Mouse (Mus musculus) left cerebral cortex, postnatal 25 days (tissue): ENCODE measurements at regions not wholly inside any gene's neighbourhood (a gene's known extent, or its start where the extent isn't known, plus 50 kb on each side); places are given as distances from the start of the nearest gene placed in this dataset.
"Not testable (repeated sequence)": the region's sequence is repeated elsewhere in the genome, so short reads cannot be mapped to it uniquely, and the experiment has no call there.

Source experiments
- DNase-seq, 2 experiments: peaks; one replicate each; pipeline ENCODE4 v3.0.0; 2022; ENCODE audit warnings: low spot score in 2 of 2, mixed read lengths in 1 of 2
- intact Hi-C: fragments of 180-260 bp; cut with DNase I; formaldehyde crosslinking; loops from one replicate; pipeline ENCODE4 v1.15.1; 2025

DNA sequence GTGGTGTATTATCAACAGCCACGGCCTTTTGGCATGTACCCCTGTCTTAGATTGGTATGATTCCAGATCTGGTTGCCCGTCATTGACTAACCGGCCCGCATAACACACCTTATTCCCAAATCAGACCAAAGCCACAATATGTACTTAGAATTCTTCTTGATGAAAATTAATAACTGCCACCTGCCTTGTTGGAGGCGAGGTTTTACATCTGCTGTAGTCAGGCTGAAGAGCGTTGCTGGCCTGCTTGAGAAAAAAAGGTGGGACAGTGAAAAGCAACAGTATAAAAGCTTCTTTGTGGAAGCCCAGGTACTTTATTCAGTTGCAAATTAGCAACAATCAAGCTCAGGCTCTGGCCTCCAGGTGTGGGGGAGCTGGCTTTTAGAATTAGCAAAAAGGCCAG, 223.6 kb upstream of the Car8 start:
- DNase-seq, intact Hi-C loops: not testable (repeated sequence)

DNA sequence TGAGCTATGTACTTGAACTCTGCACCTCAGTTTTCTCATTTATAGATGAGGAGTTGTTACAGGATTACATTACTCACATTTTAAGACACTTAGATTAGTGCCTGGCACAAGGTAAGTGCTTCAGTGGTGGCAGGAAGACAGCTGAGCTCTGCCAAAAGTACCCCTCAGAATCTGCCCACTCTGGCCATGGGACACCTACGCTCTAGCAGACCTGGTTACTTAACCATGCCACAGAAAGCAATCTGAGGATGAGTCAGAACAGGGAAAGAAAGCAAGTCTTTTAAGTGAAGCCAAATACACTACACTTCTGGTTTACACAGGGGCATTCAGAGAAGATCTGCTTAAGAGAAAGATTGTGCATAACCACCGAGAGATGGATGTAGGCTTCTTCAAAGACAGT, 215.5 kb upstream of the Car8 start:
- intact Hi-C loops, result no loop called here

DNA sequence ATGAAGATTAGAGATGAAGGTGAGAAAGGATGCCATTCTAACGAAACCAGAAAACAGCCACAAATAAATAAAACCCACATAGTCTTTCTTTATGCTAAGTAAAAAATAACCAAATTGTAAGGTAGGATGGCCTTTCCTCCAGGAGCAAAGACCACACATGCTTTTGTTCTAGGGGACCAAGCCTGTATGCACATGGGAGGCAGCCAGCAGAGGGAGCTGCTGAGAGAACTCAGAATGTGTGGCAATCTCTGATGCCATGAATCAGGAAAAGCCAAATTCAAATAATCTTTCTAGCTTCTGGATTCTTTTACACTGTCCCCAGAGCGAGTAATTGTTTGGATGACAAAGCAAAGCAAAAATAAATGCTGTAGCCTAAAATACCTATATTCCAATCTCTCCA, 193.6 kb upstream of the Car8 start:
- intact Hi-C loops, result no loop called here
- DNase-seq, result peak; percentile 35 to 46

More for the DNA sequence above, 215.5 kb upstream of the Car8 start:
- DNase-seq, result peak in 1 of 2 experiments; percentile 35

DNA sequence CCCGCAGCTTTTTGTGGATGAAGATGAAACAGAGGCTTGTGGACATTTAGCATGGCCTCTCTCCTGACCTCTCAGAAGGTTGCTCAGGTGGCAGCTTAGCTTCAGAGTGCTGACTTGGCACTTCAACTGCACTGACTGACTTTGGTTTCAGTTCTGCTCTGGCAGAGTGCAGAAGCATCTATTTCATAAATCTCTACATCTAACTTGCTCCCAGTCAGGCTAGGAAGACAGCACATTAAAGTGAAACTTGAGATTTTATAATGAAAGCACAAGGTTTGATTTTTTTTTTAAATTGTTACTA, 192.1 kb upstream of the Car8 start:
- no peak for DNase-seq
- intact Hi-C loops, result no loop called here

DNA sequence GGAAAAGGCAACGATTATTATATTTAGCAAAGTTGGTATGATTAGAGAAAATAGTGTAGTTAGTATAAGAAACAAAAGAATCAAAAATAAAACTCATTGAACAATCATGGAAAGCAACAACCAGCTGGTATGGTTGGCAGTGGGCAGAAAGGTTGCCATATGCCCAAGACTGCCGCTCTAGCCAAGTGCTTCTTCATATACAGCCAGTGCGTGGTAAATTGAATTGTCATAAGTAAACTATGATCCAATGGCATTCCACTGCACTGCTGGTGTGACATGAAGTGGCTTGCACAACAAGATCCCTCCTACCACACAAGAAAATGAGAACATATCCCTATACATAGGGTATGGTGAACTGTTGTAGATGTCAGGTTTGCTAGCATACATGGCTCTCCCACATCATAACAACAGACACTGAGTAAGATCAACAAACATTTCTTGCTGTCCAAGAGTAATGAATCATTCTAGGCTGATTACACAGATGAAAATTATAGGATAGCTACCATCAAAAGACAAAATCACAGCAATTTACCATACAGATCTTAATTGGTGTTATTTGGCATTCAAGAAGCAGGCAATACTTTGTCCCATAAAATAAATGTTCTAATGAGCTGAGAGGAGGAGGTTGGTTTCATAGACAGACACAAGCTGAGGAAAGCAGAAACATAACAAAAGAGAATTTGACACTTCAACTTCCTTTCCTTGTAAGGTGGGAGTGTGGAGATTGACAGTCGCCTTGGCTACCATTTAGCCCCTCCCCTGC, 191.6 kb upstream of the Car8 start:
- no peak for DNase-seq
- intact Hi-C loops, result no loop called here

DNA sequence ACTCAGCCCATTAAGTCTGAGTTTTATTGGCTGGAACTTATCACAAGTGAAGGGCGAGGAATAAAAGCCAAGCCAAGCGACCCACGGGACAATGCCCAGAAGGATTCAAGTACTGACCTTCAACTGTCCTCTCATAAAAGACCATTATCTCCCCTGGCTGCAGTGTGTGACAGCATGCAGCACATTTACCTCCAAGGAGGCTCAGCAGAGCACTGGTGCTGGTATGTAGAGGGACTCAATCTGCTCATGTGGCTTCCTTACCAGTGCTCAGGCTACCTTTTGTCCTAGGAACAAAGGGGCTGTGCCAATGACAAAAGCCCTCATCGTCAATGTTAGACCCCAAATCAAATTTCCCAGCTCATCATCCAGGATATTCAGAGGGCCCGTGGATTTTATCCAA, 190.9 kb upstream of the Car8 start:
- intact Hi-C loops, result no loop called here

DNA sequence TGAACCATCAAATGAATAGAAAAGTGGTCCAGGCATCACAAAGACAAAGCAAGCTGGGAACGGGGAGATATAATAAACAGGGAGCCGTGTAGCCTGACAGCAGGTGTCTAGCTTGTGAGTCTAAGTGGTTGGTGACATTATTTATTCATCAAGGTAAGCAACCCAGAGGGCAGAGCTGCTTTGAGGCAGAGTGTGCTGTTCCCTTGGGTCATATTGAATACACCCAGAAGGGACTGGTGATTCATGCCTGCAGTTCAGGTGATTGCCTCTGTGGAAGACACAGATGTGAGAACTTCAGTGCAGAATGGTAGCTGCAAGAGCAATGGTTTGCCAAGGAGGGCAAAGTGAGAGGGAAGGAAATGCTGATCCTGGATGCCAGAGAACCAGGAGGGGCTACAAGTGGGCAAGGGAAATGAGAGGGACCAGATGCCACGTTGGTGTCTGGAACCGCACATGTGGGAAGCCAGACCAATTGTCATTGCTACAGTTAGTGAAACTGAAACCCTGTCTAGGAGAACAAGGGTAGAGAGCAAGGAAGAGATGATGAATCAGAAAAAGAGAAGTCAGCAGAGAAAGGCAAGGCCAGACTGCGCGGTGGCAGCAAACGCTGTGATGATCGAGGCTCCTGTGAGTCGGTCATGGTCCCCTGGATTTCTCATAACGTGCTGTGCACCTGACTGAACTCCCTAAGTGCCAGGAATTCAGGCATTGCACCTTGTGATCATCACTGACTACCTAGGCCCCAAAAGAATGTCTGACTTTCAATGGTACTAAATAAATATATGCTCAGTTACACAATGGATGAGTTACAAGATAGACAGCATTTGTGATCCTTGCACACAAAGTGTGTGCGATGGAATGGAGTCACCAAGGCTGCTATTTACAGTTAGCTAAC, 190.0 kb upstream of the Car8 start:
- DNase-seq, result no peak
- intact Hi-C loops, result no loop called here

More for the DNA sequence above, 190.9 kb upstream of the Car8 start:
- no peak for DNase-seq

DNA sequence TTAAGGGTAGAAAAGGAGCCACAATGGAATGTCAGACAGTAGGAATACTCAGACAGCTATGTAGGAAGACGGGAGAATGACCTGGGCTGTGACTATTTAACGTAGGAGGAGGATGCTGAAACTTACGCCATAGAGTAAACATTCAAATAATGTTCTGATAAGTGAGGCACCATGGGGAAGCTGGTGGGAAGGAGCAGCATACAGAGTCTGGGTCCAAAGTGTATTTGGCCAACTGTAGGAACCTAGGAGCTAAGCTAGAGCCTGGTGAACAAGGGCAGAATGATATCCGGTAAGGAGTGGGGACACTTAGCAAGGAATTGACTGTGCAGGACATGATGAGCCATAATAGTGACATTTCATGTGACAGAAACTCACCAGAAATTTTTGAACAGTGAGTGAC, 189.0 kb upstream of the Car8 start:
- intact Hi-C loops, result no loop called here
- DNase-seq, result no peak

DNA sequence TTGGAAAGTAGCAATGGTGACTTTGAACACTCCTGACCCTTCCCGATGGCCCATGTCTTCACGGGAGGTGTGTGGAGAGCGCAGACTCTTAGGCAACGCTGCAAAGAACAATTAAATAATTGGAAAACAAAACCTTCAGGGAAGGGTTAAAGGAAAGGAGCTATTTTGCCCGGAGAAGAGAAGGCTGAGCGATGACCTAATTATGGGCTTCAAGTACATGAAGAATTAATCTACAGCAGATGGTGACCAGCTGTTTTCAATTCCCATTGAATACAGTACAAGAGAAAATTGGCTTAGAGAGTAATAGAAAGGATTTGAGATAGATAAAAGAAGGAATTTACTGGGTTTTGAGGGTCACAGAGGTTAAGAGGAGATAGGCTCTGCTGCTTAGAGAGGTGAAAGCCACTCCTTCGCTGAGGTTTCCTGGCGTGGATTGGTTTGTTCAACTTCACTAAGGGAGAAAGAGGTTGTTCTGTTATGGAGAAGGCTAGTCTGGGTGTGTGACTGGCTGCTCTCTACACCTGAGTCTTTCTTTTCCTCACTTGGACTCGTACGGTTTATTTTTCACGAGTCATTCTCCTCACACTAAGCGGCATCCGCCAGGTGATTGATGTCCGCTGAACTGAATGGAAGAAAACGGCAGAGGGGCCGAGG, 184.7 kb upstream of the Car8 start:
- DNase-seq, result no peak
- intact Hi-C loops, result no loop called here

DNA sequence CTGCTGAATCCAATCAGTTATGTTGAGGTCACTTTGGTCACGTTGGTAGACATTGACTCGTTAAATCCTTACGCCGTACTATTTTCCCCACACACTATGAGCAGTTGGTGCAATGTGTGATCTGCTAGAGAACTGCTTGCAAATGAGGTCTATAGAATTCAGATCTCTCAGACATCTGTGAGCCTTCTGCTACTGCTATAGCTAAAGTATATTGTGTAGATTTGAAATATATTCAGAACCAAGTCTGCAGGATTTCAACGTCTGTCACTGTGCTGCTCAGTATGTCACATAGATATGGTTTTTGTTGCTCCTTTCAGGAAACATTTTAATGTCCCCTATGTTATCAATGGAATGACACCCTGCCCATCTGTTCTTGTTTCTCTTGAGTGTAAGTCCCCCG, 182.4 kb upstream of the Car8 start:
- intact Hi-C loops, result no loop called here
- peak in 1 of 2 experiments; percentile 23 for DNase-seq

DNA sequence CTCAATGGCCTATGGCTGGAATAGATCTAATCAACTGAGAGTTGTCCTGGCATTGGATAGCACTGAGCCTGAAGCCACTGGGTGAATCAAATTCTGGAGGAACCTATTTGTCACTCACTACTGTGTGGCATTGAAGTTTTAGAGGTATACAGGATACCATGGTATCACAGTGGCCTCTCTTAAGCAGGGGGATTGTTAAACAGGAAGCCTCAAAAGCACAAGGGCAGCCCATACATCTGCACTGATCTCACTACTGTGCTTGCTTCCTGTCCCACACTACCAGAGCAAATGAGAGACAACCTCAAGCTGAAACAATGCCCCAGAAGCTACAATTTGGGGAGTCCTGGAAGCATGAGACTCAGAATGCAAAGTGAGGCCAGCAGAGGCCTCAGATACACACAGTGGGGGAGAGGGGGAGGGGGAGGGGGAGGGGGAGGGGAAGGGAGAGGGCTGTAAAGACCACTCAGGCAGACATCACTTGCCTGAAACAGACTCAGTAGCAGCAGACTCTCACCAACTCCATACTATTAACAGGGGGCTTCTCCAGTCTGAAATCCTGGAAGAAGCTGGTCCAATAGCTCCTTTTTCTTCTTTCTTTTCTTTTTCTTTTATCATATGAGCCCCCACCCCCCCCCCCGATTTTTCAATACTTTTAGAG, 179.7 kb upstream of the Car8 start:
- intact Hi-C loops, result no loop called here
- no peak for DNase-seq

DNA sequence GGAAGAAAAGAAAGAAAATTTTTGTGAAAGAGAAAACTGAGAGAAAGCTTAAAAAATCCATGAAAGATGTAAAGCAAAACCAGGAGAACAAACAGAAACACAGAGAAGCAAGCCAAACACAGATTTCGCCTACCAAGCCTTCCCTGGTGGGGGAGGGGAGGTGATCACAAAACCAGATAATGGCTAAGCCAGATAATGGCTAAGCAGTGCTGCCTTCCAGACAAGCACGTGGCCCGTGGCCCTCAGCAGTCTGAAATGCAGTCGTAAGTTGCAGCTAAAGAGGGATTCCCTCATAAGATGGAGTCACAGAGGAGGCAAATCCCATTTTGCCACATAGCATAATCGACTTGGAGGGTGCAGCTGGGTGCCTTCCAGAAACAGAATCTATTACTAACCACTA, 179.0 kb upstream of the Car8 start:
- intact Hi-C loops, result no loop called here

DNA sequence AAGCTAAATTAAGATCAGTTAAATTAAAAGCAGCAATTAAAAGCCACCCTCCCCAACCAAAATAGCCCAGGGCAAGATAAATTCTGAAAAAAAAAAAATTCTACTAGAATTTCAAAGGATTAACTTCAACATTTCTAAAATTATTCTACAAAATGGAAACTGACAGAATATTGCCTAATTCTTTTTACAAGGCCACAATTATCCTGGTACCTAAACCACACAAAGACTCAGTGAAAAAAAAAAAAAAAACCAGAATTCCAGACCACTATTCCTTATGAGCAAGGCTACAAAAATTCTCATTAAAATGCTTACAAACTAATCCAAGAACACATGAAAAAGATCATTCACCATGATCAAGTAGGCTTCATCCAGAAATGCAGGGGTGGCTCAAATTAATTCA, 174.5 kb upstream of the Car8 start:
- no peak for DNase-seq
- intact Hi-C loops, result no loop called here

More for the DNA sequence above, 179.0 kb upstream of the Car8 start:
- DNase-seq, result no peak

DNA sequence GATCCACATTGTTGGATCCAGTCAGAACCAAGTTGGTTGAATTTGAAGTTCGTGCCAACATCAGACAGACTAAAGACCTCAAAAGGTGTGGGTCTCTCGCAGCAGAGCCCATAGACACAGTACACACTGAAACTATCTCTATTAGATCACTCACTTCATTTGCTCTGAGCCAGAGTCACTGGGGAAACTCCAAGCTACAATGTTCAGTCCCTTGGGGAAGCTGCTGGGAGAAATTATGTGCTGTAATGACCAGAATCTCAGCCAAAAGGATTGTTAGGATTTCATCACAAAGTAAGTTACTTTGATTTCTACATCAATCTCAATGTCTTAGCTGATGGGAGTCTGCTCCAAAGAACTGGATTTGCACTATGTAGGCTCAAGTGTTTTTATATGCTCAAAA, 161.2 kb upstream of the Car8 start:
- no peak for DNase-seq
- intact Hi-C loops, result no loop called here

DNA sequence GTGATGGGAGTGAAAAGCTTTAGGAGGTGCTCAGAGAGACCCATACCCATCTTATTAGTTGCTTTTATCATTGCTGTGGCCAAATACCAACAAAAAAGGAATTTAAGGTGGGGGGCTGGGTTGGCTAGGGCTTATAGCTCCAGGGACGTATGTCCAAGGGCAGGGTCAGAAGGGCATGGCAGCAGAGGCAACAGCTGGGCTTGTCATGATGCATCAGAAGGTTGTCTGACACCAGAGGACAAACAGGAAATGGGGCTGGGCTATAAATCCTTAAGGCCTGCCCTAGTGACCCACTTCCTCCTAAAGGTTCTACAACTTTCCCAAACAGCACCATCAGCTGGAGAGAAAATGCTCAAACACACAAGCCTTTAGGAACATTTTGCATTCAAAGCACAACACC, 160.6 kb upstream of the Car8 start:
- intact Hi-C loops, result loop anchor here (2.0 kb wide), 1 partner anchor 15 kb away; no protein-coding TSS in a partner anchor
- no peak for DNase-seq

DNA sequence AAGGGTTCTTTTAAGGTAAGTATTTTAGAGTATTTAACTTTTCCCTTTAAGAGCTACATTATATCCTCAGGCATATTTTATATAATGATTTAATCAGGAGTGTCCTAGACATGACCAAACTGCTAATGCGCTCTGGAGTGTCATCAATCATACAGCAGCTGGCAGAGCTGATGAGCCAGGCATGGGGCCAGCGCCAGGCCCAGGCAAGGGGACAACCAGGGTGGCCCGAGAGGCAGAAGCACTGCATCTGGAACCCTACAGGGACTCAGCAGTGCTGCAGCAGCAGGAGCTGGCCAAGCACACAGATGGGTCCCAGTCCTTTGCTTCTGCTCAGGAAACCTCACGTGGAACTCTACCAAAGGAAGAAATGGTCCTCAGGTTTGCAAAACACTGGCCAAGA, 160.1 kb upstream of the Car8 start:
- no peak for DNase-seq
- intact Hi-C loops, result loop anchor here (2.0 kb wide), 1 partner anchor 14 kb away; no protein-coding TSS in a partner anchor

DNA sequence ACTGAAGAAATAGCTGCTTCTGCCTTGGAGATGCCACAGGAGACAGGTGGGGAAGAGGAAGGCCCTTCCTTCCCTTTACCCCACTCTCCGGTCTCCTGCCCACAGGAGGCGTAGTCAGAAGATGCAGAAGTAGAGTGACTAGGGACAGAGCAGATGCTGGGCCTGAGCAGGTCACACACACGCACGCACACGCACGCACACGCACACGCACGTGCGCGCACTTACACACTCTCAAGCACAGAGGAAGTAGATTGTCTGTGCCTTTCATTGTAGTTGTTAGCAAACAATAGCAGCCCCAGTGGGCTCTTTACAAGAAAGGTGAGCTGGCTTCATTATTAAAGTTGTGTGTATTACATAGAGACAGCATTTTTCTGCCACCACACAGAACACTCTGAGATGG, 144.3 kb upstream of the Car8 start:
- intact Hi-C loops, result loop anchor here (5.0 to 10.0 kb wide), 2 partner anchors 214 to 642 kb away; no protein-coding TSS in a partner anchor
- DNase-seq, result no peak

DNA sequence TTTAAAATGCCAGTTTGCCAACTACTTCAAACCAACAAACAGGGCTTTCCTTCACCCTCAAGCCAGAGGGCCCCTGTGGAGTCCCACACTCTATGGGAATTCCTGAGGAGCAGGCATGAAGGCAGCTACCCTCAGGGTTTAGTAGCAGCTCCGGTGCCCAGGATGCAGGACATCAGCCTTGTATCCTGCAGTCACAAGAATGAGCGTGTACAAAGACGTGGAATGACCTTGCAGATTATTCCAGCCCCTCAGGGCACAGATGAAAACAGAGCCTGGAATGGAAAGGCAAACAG, 143.2 kb upstream of the Car8 start:
- intact Hi-C loops, result loop anchor here (5.0 to 10.0 kb wide), 2 partner anchors 215 to 643 kb away; no protein-coding TSS in a partner anchor
- DNase-seq, result no peak

DNA sequence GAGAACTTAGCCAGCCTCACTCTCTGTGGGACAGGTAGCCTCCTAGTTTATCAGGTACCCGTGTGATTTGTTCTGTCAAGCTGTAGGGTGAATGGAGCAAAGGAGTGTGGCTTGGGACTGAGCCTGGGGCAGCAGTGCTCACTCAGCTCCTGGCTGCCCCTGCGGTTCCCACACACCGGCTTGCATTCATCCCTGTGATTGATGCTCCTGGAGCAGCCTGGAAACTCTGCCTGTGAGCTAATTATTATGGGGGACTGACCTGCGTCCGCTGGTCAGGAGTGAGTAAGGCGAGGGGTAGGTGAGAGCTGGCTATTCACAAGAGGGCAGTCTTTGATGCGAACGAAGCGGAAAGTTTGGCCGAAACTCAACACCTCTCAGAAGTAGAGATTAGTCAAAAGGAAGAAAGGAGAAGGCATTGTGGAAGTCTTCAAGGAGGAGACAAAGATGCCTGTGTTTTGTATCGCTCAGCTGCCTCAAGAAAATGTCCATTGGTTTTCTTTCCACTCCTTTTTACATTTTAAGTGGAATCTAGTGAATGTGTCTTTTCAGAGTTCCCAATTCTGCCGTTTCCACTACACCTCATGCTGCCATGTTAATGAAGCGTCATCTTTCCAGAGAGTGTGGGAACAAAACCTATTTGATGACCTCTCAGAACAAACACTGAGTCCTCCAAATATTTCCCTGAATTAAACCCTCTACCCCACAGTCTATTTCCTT, 142.7 kb upstream of the Car8 start:
- no peak for DNase-seq
- intact Hi-C loops, result loop anchor here (5.0 to 10.0 kb wide), 2 partner anchors 216 to 643 kb away; no protein-coding TSS in a partner anchor
